Mouse (Mus musculus) liver, postnatal 0 days (tissue): ENCODE measurements around the gene Fgfr1op. TPM values are rescaled to one million over a fixed set of nuclear protein-coding genes. Genes with fewer than 3 reads are reported as not detected.
"Not testable (repeated sequence)": the region's sequence is repeated elsewhere in the genome, so short reads cannot be mapped to it uniquely, and the experiment has no call there.

Experiments used
- ATAC-seq: fragments of 200-750 bp; cut with Nextera tagmentation; 2 replicates; pipeline ENCODE4 v1.8.0; 2017; ENCODE audit warnings: mild to moderate bottlenecking, moderate library complexity
- DNase-seq: peaks from one replicate; pipeline ENCODE4 v3.0.0-alpha.2; 2016
- H3K27ac ChIP-seq: fragments of 300-500 bp; sonication (generic); 2 replicates; pipeline ENCODE4 v1.5.1; 2014; ENCODE audit warnings: antibody characterized with exemption, moderate library complexity, mild to moderate bottlenecking, low read depth
- H3K27me3 ChIP-seq: fragments of 300-500 bp; sonication (generic); 2 replicates; pipeline ENCODE4 v1.6.1; 2014; ENCODE audit warnings: low read length, control low read depth, mixed read lengths; ENCODE audit not compliant: insufficient read depth
- H3K36me3 ChIP-seq: fragments of 300-500 bp; sonication (generic); replicated peaks from 2 replicates; pipeline ENCODE4 v1.6.1; 2014; ENCODE audit warnings: mild to moderate bottlenecking, control low read depth, low read length, moderate library complexity, mixed read lengths; ENCODE audit not compliant: insufficient read depth
- H3K4me1 ChIP-seq: fragments of 300-500 bp; sonication (generic); 2 replicates; pipeline ENCODE4 v1.6.1; 2014; ENCODE audit warnings: antibody characterized with exemption, mild to moderate bottlenecking, control low read depth; ENCODE audit not compliant: insufficient read depth
- H3K4me2 ChIP-seq: fragments of 300-500 bp; sonication (generic); 2 replicates; pipeline ENCODE4 v1.6.1; 2014; ENCODE audit warnings: low read depth, mild to moderate bottlenecking, low read length, moderate library complexity, mixed read lengths
- H3K4me3 ChIP-seq: fragments of 300-500 bp; sonication (generic); 2 replicates; pipeline ENCODE4 v1.5.1; 2014; ENCODE audit warnings: low read depth, low read length
- H3K9ac ChIP-seq: fragments of 300-500 bp; sonication (generic); replicated peaks from 2 replicates; pipeline ENCODE4 v1.6.1; 2014; ENCODE audit warnings: mild to moderate bottlenecking, moderate library complexity
- H3K9me3 ChIP-seq: fragments of 300-500 bp; sonication (generic); 2 replicates; pipeline ENCODE4 v1.6.1; 2016; ENCODE audit warnings: mild to moderate bottlenecking, control low read depth, low read length, mixed read lengths
- CTCF ChIP-seq: sonication (generic); IDR thresholded peaks from 2 replicates; pipeline ENCODE4 v1.5.1; 2016; ENCODE audit warnings: antibody characterized with exemption, low read depth
- EP300 ChIP-seq: IDR thresholded peaks from 2 replicates; pipeline ENCODE4 v1.6.1; 2016; ENCODE audit warnings: antibody characterized with exemption, low read depth, mild to moderate bottlenecking
- WGBS: fragments of 180-500 bp; shearing (Covaris S2); extraction: QIAGEN DNeasy Blood & Tissue Kit; methylation state at CpG from one replicate; pipeline ENCODE4 v1.1.7; 2014; ENCODE audit not compliant: insufficient replicate concordance; 5-methylcytosine and 5-hydroxymethylcytosine counted together
- polyA plus RNA-seq: library from polyadenylated mRNA; unstranded; fragments of >200 nt; fragmentation: Nextera tagmentation; extraction: Ambion mirVana; gene quantifications from 2 replicates; pipeline ENCODE4 v1.2.1, GENCODE M21; 2015

Gene Fgfr1op
- polyA plus RNA-seq, 1 experiment from 2014 or later: 8.5 TPM

GRCm38 (mm10) chr17:8160969-8161368 is 4.3 kb upstream of the Fgfr1op start:
- not testable (repeated sequence) for H3K4me3 ChIP-seq, H3K9ac ChIP-seq, H3K9me3 ChIP-seq, ATAC-seq, H3K4me1 ChIP-seq, H3K4me2 ChIP-seq, H3K27me3 ChIP-seq, DNase-seq, H3K27ac ChIP-seq, H3K36me3 ChIP-seq
- 37% methylated on average over 2 of the region's 3 CpGs for WGBS
- peak; percentile 53 for TF ChIP-seq CTCF

GRCm38 (mm10) chr17:8165608-8165945 is 276 bp downstream of the Fgfr1op start:
- H3K4me1 ChIP-seq, H3K9me3 ChIP-seq, H3K27me3 ChIP-seq: not testable (repeated sequence)
- Histone ChIP-seq H3K4me3 (peak overlapping the region; percentile 60), H3K9ac (peak overlapping the region; percentile 69), H3K36me3 (peaks cover 15% of the 10 kb centered on the region), H3K4me2 (peak overlapping the region; percentile 53; the same call in 1 of the 2 replicates), H3K27ac (peak overlapping the region; percentile 65; the same call in 1 of the 2 replicates)
- WGBS: under 1% methylated on average over 37 of the region's 42 CpGs
- DNase-seq (peak; percentile 44), ATAC-seq (peak; percentile 36)

GRCm38 (mm10) chr17:8165977-8166376 is 676 bp downstream of the Fgfr1op start:
- peak overlapping the region; percentile 60 for H3K4me3 ChIP-seq
- not testable (repeated sequence) for H3K27ac ChIP-seq, ATAC-seq, H3K4me1 ChIP-seq, DNase-seq, H3K9me3 ChIP-seq, H3K27me3 ChIP-seq
- WGBS: 0% methylated on average over 11 of the region's 11 CpGs
- peaks cover 18% of the 10 kb centered on the region for H3K36me3 ChIP-seq
- H3K9ac ChIP-seq: peak overlapping the region; percentile 69
- peak overlapping the region; percentile 53 for H3K4me2 ChIP-seq

GRCm38 (mm10) chr17:8166454-8166853 is 1.2 kb downstream of the Fgfr1op start:
- ATAC-seq: not testable (repeated sequence)
- 33% methylated on average over 1 of the region's 3 CpGs for WGBS

GRCm38 (mm10) chr17:8167436-8167835 is 2.1 kb downstream of the Fgfr1op start:
- not testable (repeated sequence) for H3K9me3 ChIP-seq, H3K27ac ChIP-seq, H3K4me2 ChIP-seq, H3K4me1 ChIP-seq, DNase-seq, H3K27me3 ChIP-seq, H3K4me3 ChIP-seq, H3K9ac ChIP-seq, ATAC-seq
- peaks cover 31% of the 10 kb centered on the region for H3K36me3 ChIP-seq
- WGBS: 82% methylated on average over 5 of the region's 8 CpGs

More at GRCm38 (mm10) chr17:8166454-8166853, 1.2 kb downstream of the Fgfr1op start:
- H3K36me3 ChIP-seq: peaks cover 21% of the 10 kb centered on the region
- H3K4me3 ChIP-seq: peak overlapping the region; percentile 60; the same call in 1 of the 2 replicates
- H3K4me1 ChIP-seq, H3K27ac ChIP-seq, H3K27me3 ChIP-seq, H3K9me3 ChIP-seq, H3K9ac ChIP-seq, DNase-seq: not testable (repeated sequence)
- H3K4me2 ChIP-seq: peak overlapping the region; percentile 53

- Histone ChIP-seq H3K27ac (no peak overlapping the region), H3K36me3 (peaks cover 55% of the 10 kb centered on the region), H3K4me2 (no peak overlapping the region), H3K27me3 (no peaks in the 10 kb centered on the region), H3K9ac (no peak overlapping the region), H3K9me3 (no peaks in the 10 kb centered on the region), H3K4me1 (no peaks in the 10 kb centered on the region), H3K4me3 (no peak overlapping the region)
- 72% methylated on average over 7 of the region's 7 CpGs for WGBS
- DNase-seq (no peak), ATAC-seq (no peak)
- TF ChIP-seq EP300: no peak
- TF ChIP-seq CTCF: no peak
Measured at GRCm38 (mm10) chr17:8170331-8170730, 5.0 kb downstream of the Fgfr1op start.

- Histone ChIP-seq H3K9ac (no peak overlapping the region), H3K27ac (no peak overlapping the region), H3K27me3 (no peaks in the 10 kb centered on the region), H3K4me1 (no peaks in the 10 kb centered on the region), H3K4me3 (no peak overlapping the region), H3K4me2 (no peak overlapping the region), H3K36me3 (peaks cover 62% of the 10 kb centered on the region), H3K9me3 (no peaks in the 10 kb centered on the region)
- DNase-seq (no peak), ATAC-seq (no peak)
- TF ChIP-seq CTCF: no peak
- no peak for TF ChIP-seq EP300
- WGBS: 63% methylated on average over 4 of the region's 4 CpGs
Measured at GRCm38 (mm10) chr17:8171081-8171480, 5.8 kb downstream of the Fgfr1op start.
